Mouse (Mus musculus) limb, embryonic 10.5 days (tissue): ENCODE measurements at regions not wholly inside any gene's neighbourhood (a gene's known extent, or its start where the extent isn't known, plus 50 kb on each side); places are given as distances from the start of the nearest gene placed in this dataset.

ENCODE experiments used
- DNase-seq: peaks from one replicate; pipeline ENCODE4 v3.0.0-alpha.2; 2017; ENCODE audit warnings: low spot score
- H3K27ac ChIP-seq: fragments of 300-500 bp; sonication (generic); 2 replicates; pipeline ENCODE4 v1.5.1; 2016; ENCODE audit warnings: mild to moderate bottlenecking
- H3K27me3 ChIP-seq: fragments of 300-500 bp; sonication (generic); 2 replicates; pipeline ENCODE4 v1.6.1; 2016; ENCODE audit warnings: low read depth, mild to moderate bottlenecking; ENCODE audit not compliant: poor library complexity, severe bottlenecking
- H3K36me3 ChIP-seq: fragments of 300-500 bp; sonication (generic); 2 replicates; pipeline ENCODE4 v1.6.1; 2016; ENCODE audit warnings: mild to moderate bottlenecking, moderate library complexity
- H3K4me1 ChIP-seq: fragments of 300-500 bp; sonication (generic); 2 replicates; pipeline ENCODE4 v1.6.1; 2016
- H3K4me3 ChIP-seq: fragments of 300-500 bp; sonication (generic); 2 replicates; pipeline ENCODE4 v1.5.1; 2016; ENCODE audit warnings: mild to moderate bottlenecking, moderate library complexity
- H3K9me3 ChIP-seq: fragments of 300-500 bp; sonication (generic); replicated peaks from 2 replicates; pipeline ENCODE4 v1.6.1; 2016; ENCODE audit warnings: mild to moderate bottlenecking
- WGBS: fragments of 180-500 bp; shearing (Covaris S2); methylation state at CpG from one replicate; pipeline ENCODE4 v1.1.7; 2016; 5-methylcytosine and 5-hydroxymethylcytosine counted together

DNA sequence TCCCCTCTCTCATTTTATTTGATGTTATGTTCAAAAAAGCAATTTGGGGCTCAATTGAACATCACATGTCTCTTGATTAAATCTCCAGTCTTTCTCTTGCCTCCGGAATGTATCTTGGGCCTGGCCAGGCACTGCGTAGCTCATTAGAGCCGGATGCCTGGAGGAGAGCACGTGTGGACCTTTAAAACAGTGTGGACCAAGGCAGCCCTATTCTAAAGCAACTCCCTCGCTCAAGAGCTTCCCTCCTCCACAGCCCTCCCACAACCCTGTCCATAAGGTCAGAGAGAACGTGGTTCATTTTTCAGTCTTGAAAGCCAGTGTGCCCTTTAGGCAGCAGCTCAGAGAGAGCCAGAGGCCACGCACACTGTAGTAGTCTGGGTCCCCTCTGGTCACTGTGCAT is 160.8 kb downstream of the Katnal1 start:
- no peak overlapping the region for H3K27ac ChIP-seq
- WGBS: 79% methylated on average over 7 of the region's 7 CpGs
- no peaks in the 10 kb centered on the region for H3K27me3 ChIP-seq

DNA sequence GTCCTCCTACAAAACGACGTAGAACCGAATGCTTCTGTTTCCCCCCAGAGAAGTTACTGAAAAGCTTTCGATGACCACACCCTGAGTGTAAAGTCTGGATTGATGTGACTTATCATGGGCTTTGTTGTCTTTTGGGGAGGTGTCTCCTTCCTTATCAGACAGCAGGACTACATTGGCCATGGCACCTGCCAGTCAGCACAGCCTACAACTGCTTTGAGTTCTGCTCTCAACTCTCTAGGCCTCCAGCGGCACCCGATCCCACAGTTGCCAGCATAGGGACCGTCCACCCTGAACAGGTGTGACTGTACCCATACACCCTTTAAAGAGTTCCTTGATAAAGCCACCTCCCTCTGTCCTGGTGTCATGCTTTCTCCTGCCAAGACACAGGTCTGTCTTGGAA is 163.1 kb downstream of the Katnal1 start:
- DNase-seq: no peak
- Histone ChIP-seq H3K27ac (no peak overlapping the region), H3K27me3 (no peaks in the 10 kb centered on the region), H3K4me3 (no peak overlapping the region), H3K36me3 (no peaks in the 10 kb centered on the region), H3K9me3 (0 out of 2 replicates have a peak, but pooled peaks cover 2% of the 10 kb centered on the region), H3K4me1 (0 out of 2 replicates have a peak, but pooled peaks cover 7% of the 10 kb centered on the region)
- WGBS: 96% methylated on average over 7 of the region's 7 CpGs

More for the DNA sequence above, 160.8 kb downstream of the Katnal1 start:
- Histone ChIP-seq H3K9me3 (0 out of 2 replicates have a peak, but pooled peaks cover 2% of the 10 kb centered on the region), H3K4me1 (0 out of 2 replicates have a peak, but pooled peaks cover 8% of the 10 kb centered on the region), H3K36me3 (no peaks in the 10 kb centered on the region), H3K4me3 (no peak overlapping the region)
- DNase-seq: no peak

DNA sequence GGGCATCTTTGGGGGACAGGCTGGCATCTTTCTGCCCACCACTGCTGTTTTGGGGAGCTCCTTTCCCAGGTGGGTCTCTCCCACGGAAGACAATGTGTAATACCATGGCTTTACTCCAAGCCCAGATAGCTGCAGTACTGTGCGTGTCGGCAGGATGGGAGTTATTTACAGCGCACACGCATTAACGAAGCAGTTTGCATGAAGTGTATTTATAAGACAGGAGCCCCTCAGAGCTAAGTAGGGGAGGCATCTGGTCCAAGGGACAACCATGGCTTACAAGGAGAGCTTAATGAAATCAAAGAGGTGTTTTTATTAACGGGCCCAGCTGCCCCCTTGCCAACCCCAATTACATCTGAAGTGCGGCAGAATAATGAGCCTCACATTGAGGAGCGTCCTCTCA is 169.0 kb downstream of the Katnal1 start:
- 73% methylated on average over 9 of the region's 9 CpGs for WGBS
- H3K27me3 ChIP-seq: no peaks in the 10 kb centered on the region
- H3K27ac ChIP-seq: no peak overlapping the region
- H3K4me3 ChIP-seq: no peak overlapping the region
- H3K4me1 ChIP-seq: peaks cover 39% of the 10 kb centered on the region
- no peak for DNase-seq
- H3K36me3 ChIP-seq: no peaks in the 10 kb centered on the region
- H3K9me3 ChIP-seq: 0 out of 2 replicates have a peak, but pooled peaks cover 2% of the 10 kb centered on the region

DNA sequence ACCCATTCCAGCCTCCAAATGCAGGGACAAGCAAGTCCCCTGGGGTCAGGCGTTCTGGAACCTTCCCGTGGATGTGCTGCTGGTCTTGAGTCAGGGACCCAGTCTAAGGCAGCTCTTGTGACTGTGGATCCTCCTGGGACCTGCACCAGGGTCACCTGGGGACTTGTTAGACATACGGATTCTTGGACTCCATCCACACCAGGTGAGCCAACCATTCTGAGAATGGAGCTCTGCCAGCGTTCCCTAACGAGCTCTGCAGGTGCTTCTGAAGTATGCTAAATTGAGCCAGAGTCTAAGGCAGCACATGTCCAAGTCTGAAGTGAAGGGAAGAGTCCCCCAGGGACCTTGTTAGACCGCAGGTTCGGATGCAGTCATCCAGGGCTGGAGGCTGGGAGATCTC is 170.3 kb downstream of the Katnal1 start:
- Histone ChIP-seq H3K27me3 (no peaks in the 10 kb centered on the region), H3K4me1 (peaks cover 41% of the 10 kb centered on the region), H3K27ac (no peak overlapping the region), H3K36me3 (no peaks in the 10 kb centered on the region), H3K9me3 (no peaks in the 10 kb centered on the region), H3K4me3 (no peak overlapping the region)
- DNase-seq: no peak
- 84% methylated on average over 7 of the region's 7 CpGs for WGBS

DNA sequence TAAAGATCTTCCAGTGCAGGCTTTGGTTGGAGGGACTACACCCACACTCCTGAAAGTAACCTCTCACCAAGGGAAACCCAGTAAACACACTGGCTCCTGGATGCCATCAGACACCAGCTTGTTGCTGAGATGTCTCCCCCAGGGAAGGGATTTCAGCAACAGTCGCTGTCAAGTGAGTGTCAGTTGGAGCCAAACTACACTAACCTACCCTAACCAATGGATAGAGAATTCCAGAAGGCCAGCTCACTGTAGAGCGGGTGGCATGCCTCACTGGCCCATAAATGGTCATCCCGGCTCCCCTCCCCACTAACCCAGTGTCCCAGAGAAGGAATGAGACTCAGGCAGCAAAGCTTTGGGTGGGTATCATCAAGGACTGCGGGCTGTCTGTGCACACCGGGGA is 171.4 kb downstream of the Katnal1 start:
- Histone ChIP-seq H3K4me3 (no peak overlapping the region), H3K27ac (no peak overlapping the region), H3K9me3 (no peaks in the 10 kb centered on the region), H3K4me1 (peaks cover 37% of the 10 kb centered on the region), H3K27me3 (no peaks in the 10 kb centered on the region), H3K36me3 (no peaks in the 10 kb centered on the region)
- no peak for DNase-seq
- WGBS: 70% methylated on average over 5 of the region's 5 CpGs

DNA sequence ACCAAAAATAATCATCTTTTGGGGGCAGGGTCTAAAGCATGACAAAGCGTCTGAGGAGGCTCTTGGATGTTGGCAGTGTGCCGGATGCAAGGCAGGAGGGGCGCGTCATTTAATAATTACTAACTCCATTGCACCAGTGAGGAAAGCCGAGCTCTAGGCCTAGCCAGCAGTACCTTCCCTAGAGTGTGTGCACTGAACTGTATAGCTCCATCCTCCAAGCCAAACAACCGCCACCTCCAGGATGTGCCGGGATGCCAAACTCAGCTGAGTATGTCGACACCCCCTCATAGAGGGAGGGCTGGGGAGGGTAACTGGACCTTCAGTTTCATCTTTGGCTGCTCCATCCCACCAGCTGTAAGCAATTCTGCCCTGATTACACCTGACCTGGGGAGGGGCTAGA is 171.9 kb downstream of the Katnal1 start:
- H3K9me3 ChIP-seq: no peaks in the 10 kb centered on the region
- no peaks in the 10 kb centered on the region for H3K27me3 ChIP-seq
- WGBS: 76% methylated on average over 8 of the region's 8 CpGs
- no peak overlapping the region for H3K4me3 ChIP-seq
- H3K27ac ChIP-seq: no peak overlapping the region
- no peaks in the 10 kb centered on the region for H3K36me3 ChIP-seq
- DNase-seq: no peak
- H3K4me1 ChIP-seq: peaks cover 37% of the 10 kb centered on the region

DNA sequence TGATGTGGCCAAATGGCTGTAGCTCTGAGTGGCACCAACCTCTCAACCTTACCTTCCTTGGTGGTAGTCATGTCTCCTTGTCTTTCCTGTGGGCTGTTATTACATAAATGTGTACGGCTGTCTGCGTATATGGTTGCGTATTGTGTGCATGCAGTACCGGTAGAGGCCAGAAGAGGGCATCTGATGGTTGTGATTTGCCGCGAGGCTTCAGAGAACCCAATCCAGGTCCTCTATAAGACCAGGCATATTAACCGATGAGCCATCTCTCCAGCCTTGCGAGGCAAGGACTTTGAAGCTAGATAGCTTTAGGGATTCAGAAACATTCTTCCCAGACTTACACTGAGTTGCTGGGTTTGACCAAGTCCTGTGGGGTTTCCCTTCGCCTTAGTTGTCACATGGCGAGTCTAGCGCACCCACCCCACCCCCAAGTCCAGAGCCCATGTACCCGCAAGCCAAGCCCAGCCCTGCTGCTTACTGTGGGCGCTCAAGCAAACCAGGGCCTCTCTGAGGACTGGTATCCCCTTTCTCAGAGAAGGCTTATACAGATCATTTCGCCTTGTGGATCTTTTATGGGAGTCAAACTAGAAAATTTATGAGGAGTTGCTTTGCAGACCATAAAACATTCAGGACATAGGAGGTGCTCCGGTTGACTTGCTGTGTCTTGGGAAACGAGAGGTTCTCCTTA is 172.7 kb downstream of the Katnal1 start:
- Histone ChIP-seq H3K27ac (no peak overlapping the region), H3K4me3 (no peak overlapping the region), H3K9me3 (no peaks in the 10 kb centered on the region), H3K4me1 (peaks cover 37% of the 10 kb centered on the region), H3K27me3 (no peaks in the 10 kb centered on the region), H3K36me3 (no peaks in the 10 kb centered on the region)
- DNase-seq: peak; percentile 53
- WGBS: 80% methylated on average over 16 of the region's 16 CpGs

DNA sequence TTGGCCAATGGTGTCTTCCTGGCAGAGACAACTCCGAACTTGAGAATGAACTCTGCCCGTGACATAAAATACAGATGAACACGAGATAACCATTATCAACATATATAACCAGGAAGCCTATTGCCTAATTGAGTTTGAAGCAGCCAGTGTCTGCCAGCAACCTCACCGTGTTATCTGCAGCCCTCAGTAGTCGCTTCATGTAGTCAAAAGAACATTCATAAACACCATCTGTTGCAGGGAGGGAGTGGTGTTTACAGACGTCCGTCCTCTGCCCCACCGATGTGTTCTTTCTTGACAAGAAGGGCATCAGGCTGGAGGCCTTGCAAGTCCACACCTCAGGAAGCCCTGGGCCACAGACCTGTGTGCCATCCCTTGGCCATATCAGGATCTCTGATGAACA is 173.3 kb downstream of the Katnal1 start:
- Histone ChIP-seq H3K4me3 (no peak overlapping the region), H3K9me3 (no peaks in the 10 kb centered on the region), H3K4me1 (peaks cover 37% of the 10 kb centered on the region), H3K36me3 (no peaks in the 10 kb centered on the region), H3K27ac (no peak overlapping the region), H3K27me3 (no peaks in the 10 kb centered on the region)
- DNase-seq: no peak
- WGBS: 93% methylated on average over 8 of the region's 8 CpGs

DNA sequence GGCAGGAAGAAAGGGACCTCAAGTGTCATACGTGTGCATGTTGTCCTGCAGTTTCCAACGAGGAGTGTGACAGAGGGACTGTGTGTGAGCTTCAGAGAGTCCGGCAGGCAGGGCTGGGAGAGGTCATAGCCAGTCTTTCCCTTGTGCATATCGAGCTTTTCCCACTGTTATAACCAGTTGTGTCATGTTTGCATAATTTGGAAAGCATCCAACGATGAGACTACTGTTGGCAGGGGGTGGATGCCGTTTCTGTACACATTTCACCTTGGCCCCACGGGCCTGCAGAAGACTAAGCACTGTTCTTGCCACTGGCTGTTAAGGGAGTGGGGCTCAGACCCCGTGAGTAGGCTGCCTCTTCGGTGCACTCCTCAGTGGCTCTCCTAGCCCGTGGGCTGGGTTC is 174.2 kb downstream of the Katnal1 start:
- 0 out of 2 replicates have a peak overlapping the region, but pooled peaks have one; percentile 19 for H3K27ac ChIP-seq
- peaks cover 30% of the 10 kb centered on the region for H3K4me1 ChIP-seq
- no peak overlapping the region for H3K4me3 ChIP-seq
- WGBS: 81% methylated on average over 10 of the region's 10 CpGs
- no peaks in the 10 kb centered on the region for H3K27me3 ChIP-seq
- no peaks in the 10 kb centered on the region for H3K9me3 ChIP-seq
- H3K36me3 ChIP-seq: no peaks in the 10 kb centered on the region
- no peak for DNase-seq

DNA sequence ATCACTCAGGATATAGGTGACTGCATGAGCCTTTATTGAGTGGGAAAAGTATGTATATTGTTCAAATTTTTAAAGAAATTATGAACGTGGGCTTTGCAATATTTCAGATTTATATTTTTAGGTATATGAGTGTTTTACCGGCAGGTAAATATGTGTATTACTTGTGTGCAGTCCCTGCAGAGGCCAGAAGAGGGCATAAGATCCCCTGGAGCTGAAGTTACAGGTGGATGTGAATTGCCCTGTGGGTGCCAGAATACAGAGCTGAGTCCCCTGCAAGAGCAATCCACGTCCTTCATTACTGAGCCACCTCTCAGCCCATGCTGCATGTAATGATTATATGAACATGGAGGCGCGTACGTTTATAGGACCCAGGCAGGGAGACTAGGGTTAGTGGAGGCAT is 174.8 kb downstream of the Katnal1 start:
- no peak for DNase-seq
- H3K4me1 ChIP-seq: peaks cover 29% of the 10 kb centered on the region
- 90% methylated on average over 6 of the region's 6 CpGs for WGBS
- no peaks in the 10 kb centered on the region for H3K9me3 ChIP-seq
- H3K4me3 ChIP-seq: no peak overlapping the region
- H3K36me3 ChIP-seq: no peaks in the 10 kb centered on the region
- H3K27me3 ChIP-seq: no peaks in the 10 kb centered on the region
- no peak overlapping the region for H3K27ac ChIP-seq

DNA sequence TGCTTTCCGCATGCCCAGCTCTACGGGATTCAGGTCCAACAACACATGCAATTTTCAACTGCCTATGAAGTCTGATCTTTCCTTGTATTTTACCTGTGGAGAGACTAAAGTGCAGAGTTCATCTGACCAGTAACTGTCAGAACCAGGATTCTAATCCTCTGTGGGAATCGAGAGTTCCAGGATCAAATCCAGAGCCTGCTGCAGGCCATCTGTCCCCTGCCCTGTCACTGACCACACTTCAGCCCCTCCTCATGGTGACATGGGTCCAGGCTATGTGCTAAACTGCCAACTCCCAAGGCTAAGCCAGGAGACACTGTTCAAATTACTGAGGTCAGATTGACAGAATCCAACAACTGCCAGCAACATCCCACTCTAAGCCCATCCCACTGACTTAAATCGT is 175.7 kb downstream of the Katnal1 start:
- Histone ChIP-seq H3K9me3 (no peaks in the 10 kb centered on the region), H3K27me3 (no peaks in the 10 kb centered on the region), H3K4me3 (no peak overlapping the region), H3K4me1 (peaks cover 21% of the 10 kb centered on the region), H3K27ac (no peak overlapping the region), H3K36me3 (no peaks in the 10 kb centered on the region)
- WGBS: 71% methylated on average over 4 of the region's 4 CpGs
- no peak for DNase-seq

DNA sequence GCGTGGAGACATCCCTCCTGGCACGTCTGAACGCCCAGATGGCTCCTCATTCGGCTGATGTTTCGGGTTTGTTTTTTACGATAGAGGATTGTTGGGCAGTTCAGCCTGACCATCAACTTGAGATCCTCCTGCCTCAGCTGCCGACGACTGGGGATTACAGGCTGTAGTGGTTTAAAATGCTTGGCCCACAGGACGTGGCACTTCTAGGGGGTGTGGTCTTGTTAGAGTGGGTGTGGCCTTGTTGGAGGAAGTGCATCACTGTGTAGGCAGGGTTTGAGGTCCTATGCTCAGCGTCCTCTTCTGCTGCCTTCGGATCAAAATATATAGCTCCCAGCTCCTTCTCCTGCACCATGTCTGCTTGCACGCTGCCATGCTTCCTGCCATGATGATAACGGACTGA is 177.1 kb downstream of the Katnal1 start:
- Histone ChIP-seq H3K36me3 (no peaks in the 10 kb centered on the region), H3K27me3 (no peaks in the 10 kb centered on the region), H3K27ac (no peak overlapping the region), H3K4me3 (no peak overlapping the region), H3K9me3 (no peaks in the 10 kb centered on the region), H3K4me1 (peaks cover 9% of the 10 kb centered on the region)
- no peak for DNase-seq
- WGBS: 94% methylated on average over 13 of the region's 13 CpGs

DNA sequence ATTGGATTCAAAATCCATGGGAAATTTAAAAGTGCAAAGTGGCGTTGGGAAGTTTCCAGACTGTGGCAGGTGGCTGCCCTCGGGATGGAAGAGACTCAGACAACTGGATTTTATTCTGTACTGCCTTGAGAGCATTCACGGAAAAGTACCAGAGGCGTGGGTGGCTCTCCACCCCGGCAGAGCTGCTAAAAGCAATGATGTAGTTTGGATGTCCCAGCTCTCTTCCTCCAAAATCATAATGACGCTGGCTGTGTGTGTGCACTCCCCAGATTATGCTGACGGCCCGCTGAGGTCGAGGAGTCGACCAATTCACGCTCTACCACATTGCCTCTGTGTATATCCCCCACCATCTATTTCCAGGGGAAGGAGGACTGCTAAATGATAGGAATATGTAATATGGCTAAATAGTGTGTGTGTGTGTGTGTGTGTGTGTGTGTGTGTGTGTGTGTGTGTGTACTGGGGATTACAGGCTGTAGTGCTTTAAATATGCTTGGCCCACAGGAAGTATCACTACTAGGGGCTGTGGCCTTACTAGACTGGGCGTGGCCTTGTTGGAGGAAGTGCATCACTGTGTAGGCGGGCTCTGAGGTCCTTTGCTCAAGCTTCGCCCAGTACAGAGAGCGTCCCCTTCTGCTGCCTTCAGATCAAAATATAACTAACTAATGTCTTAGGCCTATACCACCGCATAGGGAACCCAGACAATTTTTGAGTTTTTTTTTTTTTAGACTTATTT is 179.0 kb downstream of the Katnal1 start:
- H3K27me3 ChIP-seq: no peaks in the 10 kb centered on the region
- no peaks in the 10 kb centered on the region for H3K9me3 ChIP-seq
- no peak for DNase-seq
- H3K4me1 ChIP-seq: peaks cover 3% of the 10 kb centered on the region
- H3K4me3 ChIP-seq: no peak overlapping the region
- H3K27ac ChIP-seq: no peak overlapping the region
- WGBS: 88% methylated on average over 16 of the region's 16 CpGs
- H3K36me3 ChIP-seq: no peaks in the 10 kb centered on the region
